Mouse (Mus musculus) heart, postnatal 0 days (tissue): ENCODE data around the gene Csf2ra.

Source experiments
- CTCF ChIP-seq: IDR thresholded peaks from 2 replicates; pipeline ENCODE4 v1.5.1; 2016; ENCODE audit warnings: antibody characterized with exemption, control low read depth, low read depth
- EP300 ChIP-seq: IDR thresholded peaks from 2 replicates; pipeline ENCODE4 v1.6.1; 2016; ENCODE audit warnings: antibody characterized with exemption, low read depth

GRCm38 (mm10) chr19:61265349-61266245 lies 37.4 kb upstream of the Csf2ra start:
- peak; percentile 41; the same call in 1 of the 2 replicates for TF ChIP-seq EP300
- peak; percentile 64 for TF ChIP-seq CTCF
